Comparison of ENCODE assay signal across 18 mouse cellular contexts in the genomic region with DNA sequence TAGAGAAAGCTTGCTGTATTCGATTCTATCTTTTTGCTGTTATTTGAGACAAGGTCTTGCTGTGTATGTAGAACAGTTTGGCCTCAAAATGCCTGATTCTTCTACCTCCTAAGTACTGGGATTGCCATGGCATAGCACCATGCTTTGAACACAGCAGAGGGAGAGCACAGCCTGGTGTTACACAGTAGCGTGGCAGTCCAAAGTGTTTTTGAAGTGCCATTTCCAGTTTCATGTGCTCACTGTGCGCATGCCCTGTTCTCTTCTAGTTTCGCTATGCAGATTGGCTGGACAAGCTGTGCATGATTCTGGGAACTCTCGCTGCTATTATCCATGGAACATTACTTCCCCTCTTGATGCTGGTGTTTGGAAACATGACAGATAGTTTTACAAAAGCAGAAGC. TPM values are rescaled to one million over a fixed set of nuclear protein-coding genes. Genes with fewer than 3 reads are reported as not detected.
DNase-seq lines count a peak whose midpoint lies in the region; ATAC-seq and TF ChIP-seq lines count a peak whose summit lies in the region.
"Had no signal": no experiment of that assay in that cellular context is flagged by ENCODE, and none has a peak within 500 bp of the region (broad histone marks: within the 10 kb centered on the region; RNA-seq: fewer than 3 reads in every experiment).

No protein-coding gene starts in this region.

- no peak overlapping the region for H3K4me3 ChIP-seq in hindbrain, postnatal 0 days (ENCODE audit: low read length)
- no peak overlapping the region for H3K4me3 ChIP-seq in hindbrain, embryonic 10.5 days
- H3K4me3 ChIP-seq in kidney, adult 2 months (ENCODE audit: insufficient read depth, low read depth, low read length) = no peak overlapping the region
- H3K4me3 ChIP-seq: embryonic facial prominence, embryonic 15.5 days; forebrain, embryonic 12.5 days; gastrocnemius, adult 2 months; heart, embryonic 15.5 days; limb, embryonic 12.5 days; neural tube, embryonic 13.5 days had no signal

- no peak overlapping the region for H3K4me2 ChIP-seq in hindbrain, postnatal 0 days (ENCODE audit: low read depth, low read length)
- H3K4me2 ChIP-seq: embryonic facial prominence, embryonic 15.5 days; forebrain, embryonic 12.5 days; heart, embryonic 15.5 days; limb, embryonic 12.5 days; midbrain, embryonic 11.5 days; neural tube, embryonic 13.5 days had no signal

- no peak for TF ChIP-seq POLR2A in kidney, adult 2 months (IDR thresholded peaks at IDR 0.05; ENCODE audit: low read depth, low read length)

- H3K4me1 ChIP-seq in hindbrain, postnatal 0 days (ENCODE audit: insufficient read depth, low read length) = no peaks in the 10 kb centered on the region
- no peaks in the 10 kb centered on the region for H3K4me1 ChIP-seq in hindbrain, embryonic 10.5 days (replicated peaks)
- no peaks in the 10 kb centered on the region for H3K4me1 ChIP-seq in kidney, adult 2 months (ENCODE audit: control insufficient read depth, insufficient read depth, low read length)
- H3K4me1 ChIP-seq: embryonic facial prominence, embryonic 15.5 days; forebrain, embryonic 12.5 days; heart, embryonic 15.5 days; limb, embryonic 12.5 days; neural tube, embryonic 13.5 days had no signal

- DNase-seq in hindbrain, postnatal 0 days (ENCODE audit: low spot score) = peak; percentile 24
- DNase-seq in hindbrain, embryonic 10.5 days (ENCODE audit: low spot score) = no peak
- peak; percentile 38 for DNase-seq in CD4-positive helper T cell, adult 2 months (ENCODE audit: low read depth, low spot score)
- DNase-seq in brain, adult 2 months (ENCODE audit: low read depth, low spot score) = peak; percentile 39
- no peak for DNase-seq in kidney, adult 2 months
- DNase-seq in right cerebral cortex, postnatal 14 days = no peak
- DNase-seq in yolk sac, embryonic 10.5 days (ENCODE audit: low spot score) = no peak
- DNase-seq: cerebellum, adult 2 months; gastrocnemius, adult 2 months; lung, adult 2 months had no signal

- H3K27me3 ChIP-seq in hindbrain, postnatal 0 days (ENCODE audit: insufficient read depth, low read length) = no peaks in the 10 kb centered on the region
- H3K27me3 ChIP-seq in hindbrain, embryonic 10.5 days (ENCODE audit: insufficient read depth, poor library complexity, severe bottlenecking) = no peaks in the 10 kb centered on the region
- no peaks in the 10 kb centered on the region for H3K27me3 ChIP-seq in kidney, adult 2 months (replicated peaks; ENCODE audit: control insufficient read depth, insufficient read depth, low read length)
- H3K27me3 ChIP-seq: embryonic facial prominence, embryonic 15.5 days; forebrain, embryonic 12.5 days; heart, embryonic 15.5 days; limb, embryonic 12.5 days; neural tube, embryonic 13.5 days had no signal

- 71% methylated on average over 5 of the region's 5 CpGs for WGBS in hindbrain, postnatal 0 days
- WGBS in hindbrain, embryonic 10.5 days = 89% methylated on average over 5 of the region's 5 CpGs
- WGBS in kidney, adult 2 months = 82% methylated on average over 5 of the region's 5 CpGs

- H3K27ac ChIP-seq in hindbrain, postnatal 0 days = no peak overlapping the region
- no peak overlapping the region for H3K27ac ChIP-seq in hindbrain, embryonic 10.5 days
- H3K27ac ChIP-seq in kidney, adult 2 months (ENCODE audit: insufficient read depth, low read depth, low read length) = no peak overlapping the region
- H3K27ac ChIP-seq: embryonic facial prominence, embryonic 15.5 days; forebrain, embryonic 12.5 days; gastrocnemius, adult 2 months; heart, embryonic 15.5 days; limb, embryonic 12.5 days; neural tube, embryonic 13.5 days had no signal

- H3K9me3 ChIP-seq in hindbrain, postnatal 0 days (ENCODE audit: low read length) = no peaks in the 10 kb centered on the region
- no peaks in the 10 kb centered on the region for H3K9me3 ChIP-seq in hindbrain, embryonic 10.5 days
- H3K9me3 ChIP-seq: embryonic facial prominence, embryonic 15.5 days; forebrain, embryonic 12.5 days; heart, embryonic 15.5 days; limb, embryonic 12.5 days; neural tube, embryonic 13.5 days had no signal

- peak; percentile 22 for TF ChIP-seq CTCF in hindbrain, postnatal 0 days (IDR thresholded peaks at IDR 0.05; ENCODE audit: low read depth)
- TF ChIP-seq CTCF in kidney, adult 2 months (conservative IDR thresholded peaks at IDR 0.05; ENCODE audit: insufficient read depth, insufficient read length, low read depth, low read length) = no peak

- H3K9ac ChIP-seq in hindbrain, postnatal 0 days (replicated peaks; ENCODE audit: low read length) = no peak overlapping the region
- H3K9ac ChIP-seq: embryonic facial prominence, embryonic 15.5 days; forebrain, embryonic 12.5 days; heart, embryonic 15.5 days; limb, embryonic 12.5 days; neural tube, embryonic 13.5 days had no signal

- ATAC-seq in hindbrain, postnatal 0 days = no peak
- peak; percentile 87 for ATAC-seq in megakaryocyte, adult 5-6 weeks (ENCODE audit: poor library complexity, severe bottlenecking)
- ATAC-seq: hindbrain, embryonic 16.5 days had no signal

- H3K36me3 ChIP-seq in hindbrain, postnatal 0 days (ENCODE audit: insufficient read depth, low read length) = no peaks in the 10 kb centered on the region
- no peaks in the 10 kb centered on the region for H3K36me3 ChIP-seq in hindbrain, embryonic 10.5 days
- H3K36me3 ChIP-seq in kidney, adult 2 months (ENCODE audit: control insufficient read depth, insufficient read depth, low read length) = no peaks in the 10 kb centered on the region
- H3K36me3 ChIP-seq: embryonic facial prominence, embryonic 15.5 days; forebrain, embryonic 12.5 days; heart, embryonic 15.5 days; limb, embryonic 12.5 days; neural tube, embryonic 13.5 days had no signal

RNA-seq across cellular contexts. Expression of gene Abcb1b, which starts 7.8 kb away (rescaled TPM):
- 0.99 and 1.2 TPM in 2 replicates for total RNA-seq in hindbrain, postnatal 0 days (2014; rRNA removed)
- polyA plus RNA-seq in hindbrain, postnatal 0 days (2015; fragmentation: Nextera tagmentation; extraction: Ambion mirVana) = 1.4 and 1.8 TPM in 2 replicates
- polyA plus RNA-seq in hindbrain, embryonic 10.5 days (2016; fragmentation: Nextera tagmentation; extraction: Ambion mirVana) = 0.34 and 0.54 TPM in 2 replicates
- total RNA-seq in megakaryocyte, adult 5-6 weeks (2015) = 7.2 and 7.9 TPM in 2 replicates
- 17.8 and 29.7 TPM in 2 replicates for total RNA-seq in megakaryocyte, adult 5-6 weeks (2017)
- 8.4 and 10.2 TPM in 2 replicates for polyA plus RNA-seq in kidney, adult 2 months (2012; rRNA removed)

Comparison
In these comparisons a context has a peak if more than half of its experiments do, and no peak if none do; other contexts are left out.
1. DNase-seq: peak in hindbrain, postnatal 0 days (single experiment), CD4-positive helper T cell, adult 2 months (single experiment) and brain, adult 2 months (single experiment); none in hindbrain, embryonic 10.5 days (single experiment), kidney, adult 2 months (single experiment), right cerebral cortex, postnatal 14 days (single experiment) and yolk sac, embryonic 10.5 days (single experiment).